Comparison of ENCODE assay signal across 32 mouse cellular contexts in genomic region chr13:8089519-8089918, GRCm38 (mm10).
A peak's percentile ranks its signal among the peaks of the same experiment; 100 is the strongest.
DNase-seq lines count a peak whose midpoint lies in the region; ATAC-seq and TF ChIP-seq lines count a peak whose summit lies in the region.
"Had no signal": no experiment of that assay in that cellular context is flagged by ENCODE, and none has a peak within 500 bp of the region (broad histone marks: within the 10 kb centered on the region; RNA-seq: fewer than 3 reads in every experiment).

No protein-coding gene starts in this region.

- no peak overlapping the region for H3K27ac ChIP-seq in midbrain, postnatal 0 days (ENCODE audit: low read depth, low read length)
- no peak overlapping the region for H3K27ac ChIP-seq in midbrain, embryonic 11.5 days (ENCODE audit: low read depth, low read length)
- H3K27ac ChIP-seq: gastrocnemius, adult 2 months; hindbrain, embryonic 14.5 days; kidney, embryonic 15.5 days; layer of hippocampus, adult 2 months; limb, embryonic 10.5 days; limb, embryonic 15.5 days; liver, embryonic 13.5 days; lung, embryonic 15.5 days; midbrain, embryonic 10.5 days; neural tube, embryonic 12.5 days had no signal

- no peak overlapping the region for H3K4me3 ChIP-seq in midbrain, postnatal 0 days (ENCODE audit: low read depth, low read length)
- no peak overlapping the region for H3K4me3 ChIP-seq in midbrain, embryonic 11.5 days (ENCODE audit: low read depth, low read length)
- H3K4me3 ChIP-seq: erythroblast, embryonic 14.5 days; gastrocnemius, adult 2 months; heart, embryonic 12.5 days; kidney, embryonic 15.5 days; layer of hippocampus, adult 2 months; limb, embryonic 10.5 days; limb, embryonic 15.5 days; liver, embryonic 13.5 days; lung, embryonic 15.5 days; midbrain, embryonic 10.5 days; myocyte; neural tube, embryonic 12.5 days had no signal

- H3K36me3 ChIP-seq in midbrain, postnatal 0 days (ENCODE audit: insufficient read depth, low read length) = no peaks in the 10 kb centered on the region
- H3K36me3 ChIP-seq in midbrain, embryonic 11.5 days (ENCODE audit: control insufficient read depth, insufficient read depth, low read length) = no peaks in the 10 kb centered on the region
- H3K36me3 ChIP-seq: heart, embryonic 12.5 days; kidney, embryonic 15.5 days; limb, embryonic 10.5 days; limb, embryonic 15.5 days; liver, embryonic 13.5 days; lung, embryonic 15.5 days; midbrain, embryonic 10.5 days; neural tube, embryonic 12.5 days had no signal

- no peaks in the 10 kb centered on the region for H3K4me1 ChIP-seq in midbrain, postnatal 0 days (ENCODE audit: insufficient read depth, low read length)
- H3K4me1 ChIP-seq in midbrain, embryonic 11.5 days (ENCODE audit: control insufficient read depth, insufficient read depth, low read length) = no peaks in the 10 kb centered on the region
- H3K4me1 ChIP-seq: heart, embryonic 12.5 days; kidney, embryonic 15.5 days; limb, embryonic 10.5 days; limb, embryonic 15.5 days; liver, embryonic 13.5 days; lung, embryonic 15.5 days; midbrain, embryonic 10.5 days; neural tube, embryonic 12.5 days had no signal

- 84% methylated on average over 4 of the region's 4 CpGs for WGBS in midbrain, postnatal 0 days
- WGBS in midbrain, embryonic 11.5 days = 88% methylated on average over 4 of the region's 4 CpGs

- peak; percentile 9 for DNase-seq in adrenal gland, postnatal 10 days
- no peak for DNase-seq in adrenal gland, adult 18-20 months (ENCODE audit: low spot score in 2 of 2)
- DNase-seq in layer of hippocampus, adult 9-11 months = peak; percentile 4
- no peak for DNase-seq in layer of hippocampus, adult 11-12 months (ENCODE audit: low spot score)
- DNase-seq in midbrain, postnatal 0 days (ENCODE audit: low spot score) = peak; percentile 10
- no peak for DNase-seq in midbrain, embryonic 11.5 days (ENCODE audit: low spot score, missing footprints)
- DNase-seq: cerebellum, adult 9-10 months; gastrocnemius, adult 2 months; gastrocnemius, postnatal 36 days; heart, adult 18-20 months; heart, postnatal 4 days; kidney, adult 11 months; kidney, postnatal 25 days; liver, embryonic 13.5 days; right cerebral cortex, adult 18-20 months; spleen, adult 18-20 months; thymus, postnatal 25 days had no signal

- no peak overlapping the region for H3K9ac ChIP-seq in midbrain, postnatal 0 days (replicated peaks; ENCODE audit: low read length, poor library complexity, severe bottlenecking)
- no peak overlapping the region for H3K9ac ChIP-seq in midbrain, embryonic 11.5 days (ENCODE audit: low read length)
- H3K9ac ChIP-seq: heart, embryonic 12.5 days; hindbrain, embryonic 14.5 days; kidney, embryonic 15.5 days; limb, embryonic 15.5 days; liver, embryonic 13.5 days; lung, embryonic 15.5 days; neural tube, embryonic 12.5 days had no signal

- no peak overlapping the region for H3K4me2 ChIP-seq in midbrain, postnatal 0 days (ENCODE audit: low read depth, low read length, poor library complexity, severe bottlenecking)
- H3K4me2 ChIP-seq in midbrain, embryonic 11.5 days = no peak overlapping the region
- H3K4me2 ChIP-seq: heart, embryonic 12.5 days; hindbrain, embryonic 14.5 days; kidney, embryonic 15.5 days; limb, embryonic 15.5 days; liver, embryonic 13.5 days; lung, embryonic 15.5 days; neural tube, embryonic 12.5 days had no signal

- no peaks in the 10 kb centered on the region for H3K9me3 ChIP-seq in midbrain, postnatal 0 days (ENCODE audit: low read length)
- no peaks in the 10 kb centered on the region for H3K9me3 ChIP-seq in midbrain, embryonic 11.5 days (ENCODE audit: control insufficient read depth, low read length)
- H3K9me3 ChIP-seq: heart, embryonic 12.5 days; kidney, embryonic 15.5 days; limb, embryonic 10.5 days; limb, embryonic 15.5 days; liver, embryonic 13.5 days; lung, embryonic 15.5 days; midbrain, embryonic 10.5 days; neural tube, embryonic 12.5 days had no signal

- TF ChIP-seq CTCF in midbrain, postnatal 0 days (IDR thresholded peaks at IDR 0.05) = no peak

- ATAC-seq in midbrain, postnatal 0 days (ENCODE audit: low FRiP score) = no peak
- no peak for ATAC-seq in midbrain, embryonic 11.5 days (ENCODE audit: low FRiP score)
- ATAC-seq in activated CD4-positive, CD25-positive, alpha-beta regulatory T cell, adult 4 months = no peak
- ATAC-seq: forebrain, embryonic 16.5 days; inflammation-experienced regulatory T-cells, adult 6 months; midbrain, embryonic 16.5 days had no signal

- H3K27me3 ChIP-seq in midbrain, postnatal 0 days (ENCODE audit: insufficient read depth, low read length) = no peaks in the 10 kb centered on the region
- H3K27me3 ChIP-seq in midbrain, embryonic 11.5 days (ENCODE audit: control insufficient read depth, insufficient read depth, low read length) = no peaks in the 10 kb centered on the region
- H3K27me3 ChIP-seq: heart, embryonic 12.5 days; kidney, embryonic 15.5 days; limb, embryonic 15.5 days; liver, embryonic 13.5 days; lung, embryonic 15.5 days; neural tube, embryonic 12.5 days had no signal

Comparison
In these comparisons a context has a peak if more than half of its experiments do, and no peak if none do; other contexts are left out.
1. DNase-seq: peak in adrenal gland, postnatal 10 days (single experiment), layer of hippocampus, adult 9-11 months (single experiment) and midbrain, postnatal 0 days (single experiment); none in adrenal gland, adult 18-20 months (0 of 2), layer of hippocampus, adult 11-12 months (single experiment) and midbrain, embryonic 11.5 days (single experiment).